Mouse (Mus musculus) liver, embryonic 14.5 days (tissue): ENCODE results near the gene Ltbp4. TPM values are rescaled to one million over a fixed set of nuclear protein-coding genes. Genes with fewer than 3 reads are reported as not detected.

Experiments
- ATAC-seq: fragments of 200-750 bp; cut with Nextera tagmentation; 2 replicates; pipeline ENCODE4 v1.8.0; 2017; ENCODE audit warnings: moderate number of reproducible peaks, mild to moderate bottlenecking, moderate library complexity; ENCODE audit not compliant: insufficient read depth
- DNase-seq, 3 experiments: peaks; one replicate each; pipeline ENCODE4 v3.0.0-alpha.2; 2012 to 2013; ENCODE audit warnings: low read depth in 3 of 3, low spot score in 3 of 3
- H3K27ac ChIP-seq: fragments of 300-500 bp; sonication (generic); 2 replicates; pipeline ENCODE4 v1.5.1; 2014; ENCODE audit warnings: moderate library complexity, mild to moderate bottlenecking, control low read depth, inconsistent platforms
- H3K27me3 ChIP-seq: fragments of 300-500 bp; sonication (generic); 2 replicates; pipeline ENCODE4 v1.6.1; 2014; ENCODE audit warnings: mild to moderate bottlenecking, low read length, moderate library complexity; ENCODE audit not compliant: control insufficient read depth, insufficient read depth
- H3K36me3 ChIP-seq: fragments of 300-500 bp; sonication (generic); replicated peaks from 2 replicates; pipeline ENCODE4 v1.6.1; 2014; ENCODE audit warnings: low read depth; ENCODE audit not compliant: control insufficient read depth, insufficient read depth
- H3K4me1 ChIP-seq, 2 experiments: fragments of 200-500 bp in 1 of 2; fragments of 300-500 bp in 1 of 2; sonication (generic) in 1 of 2; replicated peaks; 2 replicates each; pipeline ENCODE4 v1.6.1; 2012 to 2014; ENCODE audit warnings: antibody characterized with exemption in 1 of 2, inconsistent platforms in 1 of 2, low read length in 1 of 2; ENCODE audit not compliant: control insufficient read depth in 2 of 2, insufficient read depth in 2 of 2
- H3K4me2 ChIP-seq: fragments of 300-500 bp; sonication (generic); 2 replicates; pipeline ENCODE4 v1.6.1; 2014; ENCODE audit warnings: low read depth, mild to moderate bottlenecking, control low read depth, moderate library complexity
- H3K4me3 ChIP-seq, 2 experiments: fragments of 200-500 bp in 1 of 2; fragments of 300-500 bp in 1 of 2; sonication (generic) in 1 of 2; 2 replicates each; pipeline ENCODE4 v1.5.1; 2012 to 2014; ENCODE audit warnings: low read depth in 2 of 2, low read length in 2 of 2, mild to moderate bottlenecking in 2 of 2, control low read depth in 1 of 2, inconsistent platforms in 1 of 2, moderate library complexity in 1 of 2; ENCODE audit not compliant: insufficient read depth in 1 of 2
- H3K9ac ChIP-seq: fragments of 300-500 bp; sonication (generic); replicated peaks from 2 replicates; pipeline ENCODE4 v1.6.1; 2014; ENCODE audit warnings: mild to moderate bottlenecking, control low read depth, moderate library complexity
- H3K9me3 ChIP-seq: fragments of 300-500 bp; sonication (generic); 2 replicates; pipeline ENCODE4 v1.6.1; 2016; ENCODE audit warnings: low read length, mixed read lengths; ENCODE audit not compliant: control insufficient read depth
- CTCF ChIP-seq: IDR thresholded peaks from 2 replicates; pipeline ENCODE4 v1.5.1; 2016; ENCODE audit warnings: antibody characterized with exemption, low read depth, control low read depth
- EP300 ChIP-seq: IDR thresholded peaks from 2 replicates; pipeline ENCODE4 v1.6.1; 2016; ENCODE audit warnings: antibody characterized with exemption, low read depth
- WGBS: fragments of 180-500 bp; shearing (Covaris S2); extraction: QIAGEN DNeasy Blood & Tissue Kit; methylation state at CpG from one replicate; pipeline ENCODE4 v1.1.7; 2014; ENCODE audit not compliant: insufficient replicate concordance; 5-methylcytosine and 5-hydroxymethylcytosine counted together
- polyA plus RNA-seq, 2 experiments: library from polyadenylated mRNA; depleted of rRNA in 1 of 2; stranded (reverse) in 1 of 2; unstranded in 1 of 2; fragments of >200 nt; fragmentation: Nextera tagmentation in 1 of 2; extraction: Ambion mirVana in 1 of 2; gene quantifications; 2 replicates each; pipeline versions ENCODE4 v1.2.1 to v1.2.3; 2012 to 2014

Gene Ltbp4
- polyA plus RNA-seq, 2 experiments, result 3.0 to 5.2 TPM

GRCm38 (mm10) chr7:27315958-27316357 is 21.5 kb downstream of the Ltbp4 start:
- Histone ChIP-seq H3K4me1 (no peaks in the 10 kb centered on the region), H3K9me3 (peaks cover 2% of the 10 kb centered on the region; the same call in 1 of the 2 replicates), H3K4me2 (no peak overlapping the region), H3K27me3 (no peaks in the 10 kb centered on the region), H3K9ac (no peak overlapping the region), H3K27ac (no peak overlapping the region), H3K4me3 (no peak overlapping the region), H3K36me3 (no peaks in the 10 kb centered on the region)
- DNase-seq (no peak), ATAC-seq (no peak)
- 52% methylated on average over 7 of the region's 7 CpGs for WGBS
- TF ChIP-seq CTCF (no peak), EP300 (no peak)

DNA sequence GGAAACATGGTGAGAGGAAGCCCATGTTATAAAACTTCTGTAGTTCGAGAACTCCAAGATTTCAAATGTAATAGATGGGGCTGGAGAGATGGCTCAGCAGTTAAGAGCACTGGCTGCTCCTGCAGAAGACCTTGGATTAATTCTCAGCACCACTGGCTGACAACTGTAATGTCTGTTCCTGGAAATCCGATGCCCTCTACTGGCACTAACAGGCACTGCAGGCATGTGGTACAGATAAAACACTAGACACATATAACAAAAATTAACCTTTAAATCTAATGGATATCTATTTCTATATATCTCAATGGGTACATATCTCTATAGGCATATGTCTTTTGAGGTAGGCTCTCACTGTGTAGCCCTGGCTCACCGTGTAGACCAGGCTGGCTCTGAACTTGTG is 23.1 kb downstream of the Ltbp4 start:
- TF ChIP-seq CTCF (peak; percentile 63), EP300 (no peak)
- H3K9me3 ChIP-seq, result peaks cover 2% of the 10 kb centered on the region; the same call in 1 of the 2 replicates
- H3K36me3 ChIP-seq, result no peaks in the 10 kb centered on the region
- no peaks in the 10 kb centered on the region for H3K4me1 ChIP-seq
- no peak overlapping the region for H3K9ac ChIP-seq
- no peak for DNase-seq
- no peak overlapping the region for H3K27ac ChIP-seq
- H3K4me2 ChIP-seq, result no peak overlapping the region
- H3K4me3 ChIP-seq, result no peak overlapping the region
- 75% methylated on average over 3 of the region's 3 CpGs for WGBS
- H3K27me3 ChIP-seq, result peaks cover 9% of the 10 kb centered on the region
- no peak for ATAC-seq

GRCm38 (mm10) chr7:27311651-27312284 is 25.7 kb downstream of the Ltbp4 start:
- no peaks in the 10 kb centered on the region for H3K36me3 ChIP-seq
- TF ChIP-seq EP300, result no peak
- TF ChIP-seq CTCF, result no peak
- H3K9ac ChIP-seq, result no peak overlapping the region
- H3K4me3 ChIP-seq, result no peak overlapping the region
- no peaks in the 10 kb centered on the region for H3K4me1 ChIP-seq
- no peak for ATAC-seq
- H3K9me3 ChIP-seq, result peaks cover 2% of the 10 kb centered on the region; the same call in 1 of the 2 replicates
- WGBS, result 65% methylated on average over 12 of the region's 12 CpGs
- no peak overlapping the region for H3K27ac ChIP-seq
- peaks cover 15% of the 10 kb centered on the region for H3K27me3 ChIP-seq
- no peak for DNase-seq
- H3K4me2 ChIP-seq, result no peak overlapping the region

- Histone ChIP-seq H3K4me3 (no peak overlapping the region), H3K27me3 (peaks cover 15% of the 10 kb centered on the region), H3K4me2 (no peak overlapping the region), H3K27ac (no peak overlapping the region), H3K9me3 (peaks cover 2% of the 10 kb centered on the region; the same call in 1 of the 2 replicates), H3K9ac (no peak overlapping the region), H3K4me1 (no peaks in the 10 kb centered on the region), H3K36me3 (no peaks in the 10 kb centered on the region)
- DNase-seq, result no peak
- TF ChIP-seq CTCF (no peak), EP300 (no peak)
- no peak for ATAC-seq
- whole genome bisulfite sequencing, result 24% methylated on average over 8 of the region's 8 CpGs
Measured at GRCm38 (mm10) chr7:27310996-27311535, 26.4 kb downstream of the Ltbp4 start.

DNA sequence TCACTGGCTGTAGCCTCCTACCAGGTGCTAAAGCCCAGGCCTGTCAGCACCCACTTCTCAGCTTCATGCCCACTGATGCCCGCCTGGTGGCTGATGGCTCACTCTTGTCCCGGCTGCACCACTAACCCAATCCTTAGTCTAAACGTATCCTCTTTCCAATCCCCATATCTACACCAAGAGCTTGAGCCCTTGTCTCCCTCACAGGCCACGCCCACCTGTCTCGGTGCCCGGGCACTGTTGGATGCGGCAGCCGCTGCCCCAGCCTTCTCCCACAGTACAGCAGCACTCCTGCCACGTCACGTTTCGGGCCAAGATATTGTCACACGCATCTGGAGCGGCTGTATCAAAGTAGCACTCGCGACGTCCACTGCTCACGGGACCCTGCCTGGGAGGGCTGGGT is 27.2 kb downstream of the Ltbp4 start:
- H3K9ac ChIP-seq, result no peak overlapping the region
- peaks cover 15% of the 10 kb centered on the region for H3K27me3 ChIP-seq
- peak overlapping the region; percentile 18; the same call in 1 of the 2 replicates for H3K4me2 ChIP-seq
- H3K4me1 ChIP-seq, result no peaks in the 10 kb centered on the region
- no peak overlapping the region for H3K27ac ChIP-seq
- WGBS, result 7% methylated on average over 17 of the region's 17 CpGs
- no peak for DNase-seq
- H3K9me3 ChIP-seq, result peaks cover 2% of the 10 kb centered on the region; the same call in 1 of the 2 replicates
- H3K4me3 ChIP-seq, result no peak overlapping the region
- ATAC-seq, result no peak
- H3K36me3 ChIP-seq, result no peaks in the 10 kb centered on the region
- TF ChIP-seq EP300 (no peak), CTCF (no peak)
